Mouse (Mus musculus): ENCODE data around the gene Dnajc16. TPM values are rescaled to one million over a fixed set of nuclear protein-coding genes. Genes with fewer than 3 reads are reported as not detected.

The Dnajc16 gene
- polyA plus RNA-seq, 1 experiment from 2014 or later = 4.4 TPM

DNA sequence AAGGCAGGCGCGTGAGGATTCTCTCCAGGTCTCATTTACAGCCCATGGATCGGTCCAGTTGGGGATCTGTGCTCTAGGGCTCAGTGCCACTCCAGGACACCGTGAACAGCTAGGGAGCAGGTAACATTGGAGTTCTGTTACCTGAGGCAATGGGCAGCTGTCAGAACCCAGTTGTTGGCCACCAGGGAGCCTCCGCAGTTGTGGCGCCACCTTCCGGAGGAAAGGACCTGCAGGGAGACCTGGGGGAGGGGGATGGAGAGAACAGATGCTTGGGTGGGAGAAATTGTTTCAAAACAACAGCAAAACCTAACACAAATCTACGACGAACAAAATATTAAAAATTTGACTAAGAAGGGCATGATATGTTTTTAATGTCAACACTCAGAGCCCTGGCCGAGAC lies 31.4 kb upstream of the Dnajc16 start:
- no peak overlapping the region for H3K27ac ChIP-seq (ENCODE audit: low read length)
- H3K9ac ChIP-seq (ENCODE audit: low read length) = no peak overlapping the region
- no peak overlapping the region for H3K4me2 ChIP-seq (ENCODE audit: low read depth, low read length)
- peaks cover 3% of the 10 kb centered on the region; the same call in 1 of the 2 replicates for H3K4me1 ChIP-seq (ENCODE audit: control insufficient read depth, insufficient read depth, low read length)
- H3K27me3 ChIP-seq (ENCODE audit: control insufficient read depth, insufficient read depth, low read length) = no peaks in the 10 kb centered on the region
- no peaks in the 10 kb centered on the region for H3K9me3 ChIP-seq (replicated peaks; ENCODE audit: control insufficient read depth, low read length)
- no peaks in the 10 kb centered on the region for H3K36me3 ChIP-seq (ENCODE audit: control insufficient read depth, insufficient read depth)
- H3K4me3 ChIP-seq (ENCODE audit: low read length) = no peak overlapping the region
- WGBS = 73% methylated on average over 10 of the region's 10 CpGs
- no peak for ATAC-seq (replicated peaks; ENCODE audit: extremely low read depth, insufficient read depth, low FRiP score)

DNA sequence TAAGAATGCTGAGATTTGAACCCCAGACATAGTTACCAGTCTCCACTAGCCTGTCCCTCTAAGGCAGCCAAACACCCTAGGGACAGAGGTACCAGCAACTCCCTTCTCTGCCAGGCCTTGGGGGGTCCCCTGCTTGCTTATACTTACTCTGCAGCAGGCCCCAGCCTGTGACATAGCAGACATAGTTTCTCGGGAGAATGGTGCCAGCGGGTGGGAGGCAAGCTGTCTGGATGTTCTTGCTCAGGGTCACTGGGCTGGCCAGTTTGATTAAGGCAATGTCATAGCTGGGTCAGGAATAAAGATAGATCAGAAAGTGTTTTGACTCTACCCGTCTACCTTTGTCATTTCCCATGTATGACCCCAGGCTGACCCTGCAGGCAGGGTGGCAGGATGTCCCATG lies 30.4 kb upstream of the Dnajc16 start:
- H3K27me3 ChIP-seq (ENCODE audit: control insufficient read depth, insufficient read depth, low read length) = no peaks in the 10 kb centered on the region
- H3K4me2 ChIP-seq (ENCODE audit: low read depth, low read length) = no peak overlapping the region
- WGBS = 41% methylated on average over 3 of the region's 3 CpGs
- no peaks in the 10 kb centered on the region; the same call in 1 of the 2 replicates for H3K36me3 ChIP-seq (ENCODE audit: control insufficient read depth, insufficient read depth)
- H3K27ac ChIP-seq (ENCODE audit: low read length) = no peak overlapping the region
- no peak overlapping the region for H3K4me3 ChIP-seq (ENCODE audit: low read length)
- no peaks in the 10 kb centered on the region for H3K9me3 ChIP-seq (replicated peaks; ENCODE audit: control insufficient read depth, low read length)
- H3K4me1 ChIP-seq (ENCODE audit: control insufficient read depth, insufficient read depth, low read length) = peaks cover 3% of the 10 kb centered on the region; the same call in 1 of the 2 replicates
- no peak overlapping the region for H3K9ac ChIP-seq (ENCODE audit: low read length)
- 0 out of 2 replicates have a peak, but pooled peaks have one; percentile 37 for ATAC-seq (replicated peaks; ENCODE audit: extremely low read depth, insufficient read depth, low FRiP score)

DNA sequence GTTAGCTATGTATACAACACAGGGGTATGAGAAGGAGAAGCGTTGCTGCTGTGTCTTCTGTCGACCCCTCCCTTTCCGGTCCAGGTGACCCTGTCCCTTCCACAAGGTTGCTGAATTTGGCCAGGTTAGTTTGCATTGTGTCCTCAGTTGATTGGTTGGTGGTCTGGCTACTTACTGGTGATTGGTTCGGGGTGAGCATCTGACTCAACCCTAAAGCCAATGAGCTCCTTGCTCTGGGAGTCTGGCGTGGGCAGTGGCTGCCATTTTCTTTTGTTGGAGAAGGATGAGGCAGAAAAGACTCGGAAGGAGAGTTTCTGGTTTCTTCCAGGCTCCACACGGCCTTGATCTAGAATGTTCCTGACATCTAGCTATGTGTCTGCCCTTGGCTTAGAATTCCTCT lies 28.6 kb upstream of the Dnajc16 start:
- H3K27ac ChIP-seq (ENCODE audit: low read length) = no peak overlapping the region
- no peak for ATAC-seq (replicated peaks; ENCODE audit: extremely low read depth, insufficient read depth, low FRiP score)
- H3K4me3 ChIP-seq (ENCODE audit: low read length) = no peak overlapping the region
- H3K9me3 ChIP-seq (replicated peaks; ENCODE audit: control insufficient read depth, low read length) = no peaks in the 10 kb centered on the region
- no peak overlapping the region for H3K9ac ChIP-seq (ENCODE audit: low read length)
- H3K27me3 ChIP-seq (ENCODE audit: control insufficient read depth, insufficient read depth, low read length) = no peaks in the 10 kb centered on the region
- WGBS = 88% methylated on average over 7 of the region's 7 CpGs
- peaks cover 3% of the 10 kb centered on the region; the same call in 1 of the 2 replicates for H3K4me1 ChIP-seq (ENCODE audit: control insufficient read depth, insufficient read depth, low read length)
- no peak overlapping the region for H3K4me2 ChIP-seq (ENCODE audit: low read depth, low read length)
- peaks cover 4% of the 10 kb centered on the region; the same call in 1 of the 2 replicates for H3K36me3 ChIP-seq (ENCODE audit: control insufficient read depth, insufficient read depth)

GRCm38 (mm10) chr4:141818861-141819260 lies 28.1 kb upstream of the Dnajc16 start:
- H3K4me3 ChIP-seq (ENCODE audit: low read length) = no peak overlapping the region
- WGBS = 80% methylated on average over 13 of the region's 13 CpGs
- H3K36me3 ChIP-seq (ENCODE audit: control insufficient read depth, insufficient read depth) = peaks cover 5% of the 10 kb centered on the region; the same call in 1 of the 2 replicates
- H3K27ac ChIP-seq (ENCODE audit: low read length) = no peak overlapping the region
- no peaks in the 10 kb centered on the region for H3K9me3 ChIP-seq (replicated peaks; ENCODE audit: control insufficient read depth, low read length)
- no peak overlapping the region for H3K9ac ChIP-seq (ENCODE audit: low read length)
- no peaks in the 10 kb centered on the region for H3K27me3 ChIP-seq (ENCODE audit: control insufficient read depth, insufficient read depth, low read length)
- H3K4me2 ChIP-seq (ENCODE audit: low read depth, low read length) = no peak overlapping the region
- peaks cover 3% of the 10 kb centered on the region; the same call in 1 of the 2 replicates for H3K4me1 ChIP-seq (ENCODE audit: control insufficient read depth, insufficient read depth, low read length)
- no peak for ATAC-seq (replicated peaks; ENCODE audit: extremely low read depth, insufficient read depth, low FRiP score)

GRCm38 (mm10) chr4:141817706-141818105 lies 27.0 kb upstream of the Dnajc16 start:
- Histone ChIP-seq H3K36me3 (ENCODE audit: control insufficient read depth, insufficient read depth) (peaks cover 5% of the 10 kb centered on the region; the same call in 1 of the 2 replicates), H3K9me3 (replicated peaks; ENCODE audit: control insufficient read depth, low read length) (no peaks in the 10 kb centered on the region), H3K4me1 (ENCODE audit: control insufficient read depth, insufficient read depth, low read length) (peaks cover 3% of the 10 kb centered on the region; the same call in 1 of the 2 replicates), H3K9ac (ENCODE audit: low read length) (no peak overlapping the region), H3K4me3 (ENCODE audit: low read length) (no peak overlapping the region), H3K27ac (ENCODE audit: low read length) (no peak overlapping the region), H3K4me2 (ENCODE audit: low read depth, low read length) (no peak overlapping the region), H3K27me3 (ENCODE audit: control insufficient read depth, insufficient read depth, low read length) (no peaks in the 10 kb centered on the region)
- no peak for ATAC-seq (replicated peaks; ENCODE audit: extremely low read depth, insufficient read depth, low FRiP score)
- 78% methylated on average over 10 of the region's 10 CpGs for WGBS

DNA sequence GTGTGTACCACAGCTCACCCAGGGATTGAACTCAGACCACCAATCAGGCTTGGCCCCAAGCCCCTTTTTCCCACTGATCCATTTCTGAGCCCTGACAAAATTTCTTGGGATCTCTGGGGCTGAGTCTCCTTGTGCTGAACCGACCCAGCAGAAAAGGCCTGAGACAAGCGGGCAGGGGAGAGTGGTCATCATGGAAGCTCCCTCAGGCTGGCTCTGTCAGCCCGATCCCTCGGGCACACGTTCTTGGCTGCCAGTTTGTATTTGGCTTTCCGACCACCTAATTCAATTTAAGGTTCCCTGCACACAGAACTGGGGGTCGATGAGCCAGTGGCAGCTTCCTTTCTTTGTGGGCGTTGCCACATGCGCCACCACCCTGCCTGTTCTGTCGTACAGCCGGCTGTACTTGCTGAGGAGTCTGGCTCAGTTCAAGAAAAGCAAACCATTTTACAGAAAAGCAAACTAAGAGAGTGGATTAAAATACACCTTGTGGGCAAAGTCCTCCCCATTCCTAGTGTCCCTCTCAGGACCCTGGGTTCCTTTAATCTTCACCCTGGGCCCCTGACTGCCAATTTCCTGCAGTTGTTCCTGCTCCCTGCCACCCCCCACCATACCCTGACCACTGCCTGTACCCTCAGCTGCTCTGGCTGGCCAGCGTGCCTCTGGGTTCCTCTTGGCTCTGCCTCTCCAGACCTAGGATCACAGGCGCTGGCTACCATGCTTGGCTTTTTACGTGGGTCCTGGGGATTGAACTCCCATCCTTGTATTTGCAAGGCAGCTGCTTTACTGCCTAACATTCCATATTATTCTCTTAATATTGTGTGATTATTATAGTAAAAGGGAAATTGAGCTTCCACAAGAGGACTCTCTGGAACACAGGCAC lies 26.3 kb upstream of the Dnajc16 start:
- Histone ChIP-seq H3K9ac (ENCODE audit: low read length) (no peak overlapping the region), H3K9me3 (replicated peaks; ENCODE audit: control insufficient read depth, low read length) (no peaks in the 10 kb centered on the region), H3K27me3 (ENCODE audit: control insufficient read depth, insufficient read depth, low read length) (no peaks in the 10 kb centered on the region), H3K4me1 (ENCODE audit: control insufficient read depth, insufficient read depth, low read length) (peaks cover 3% of the 10 kb centered on the region; the same call in 1 of the 2 replicates), H3K36me3 (ENCODE audit: control insufficient read depth, insufficient read depth) (peaks cover 7% of the 10 kb centered on the region; the same call in 1 of the 2 replicates), H3K4me3 (ENCODE audit: low read length) (no peak overlapping the region), H3K27ac (ENCODE audit: low read length) (no peak overlapping the region), H3K4me2 (ENCODE audit: low read depth, low read length) (no peak overlapping the region)
- no peak for ATAC-seq (replicated peaks; ENCODE audit: extremely low read depth, insufficient read depth, low FRiP score)
- 76% methylated on average over 14 of the region's 14 CpGs for WGBS

DNA sequence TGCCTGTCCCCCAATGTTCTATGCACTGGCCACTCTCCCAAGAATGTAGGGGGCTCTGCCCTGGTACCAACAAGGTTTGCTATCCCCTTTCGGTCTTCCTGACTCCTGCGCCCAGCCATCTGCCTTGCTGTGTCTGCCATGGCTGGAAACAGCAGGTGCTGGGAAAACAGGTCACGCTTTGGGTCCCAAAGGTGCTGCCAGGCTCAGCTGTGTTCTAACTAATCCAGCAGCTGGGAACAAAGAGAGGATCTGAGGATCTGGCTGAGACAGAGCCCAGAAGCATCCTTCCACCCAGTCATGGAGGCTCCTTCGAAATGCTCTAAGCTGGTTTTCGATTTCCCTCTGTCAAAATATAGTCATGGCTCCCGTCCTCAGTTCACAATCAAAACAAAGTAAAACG lies 25.5 kb upstream of the Dnajc16 start:
- Histone ChIP-seq H3K4me2 (ENCODE audit: low read depth, low read length) (no peak overlapping the region), H3K36me3 (ENCODE audit: control insufficient read depth, insufficient read depth) (peaks cover 13% of the 10 kb centered on the region), H3K27ac (ENCODE audit: low read length) (no peak overlapping the region), H3K9me3 (replicated peaks; ENCODE audit: control insufficient read depth, low read length) (no peaks in the 10 kb centered on the region), H3K9ac (ENCODE audit: low read length) (no peak overlapping the region), H3K4me3 (ENCODE audit: low read length) (no peak overlapping the region), H3K27me3 (ENCODE audit: control insufficient read depth, insufficient read depth, low read length) (no peaks in the 10 kb centered on the region), H3K4me1 (ENCODE audit: control insufficient read depth, insufficient read depth, low read length) (peaks cover 3% of the 10 kb centered on the region; the same call in 1 of the 2 replicates)
- WGBS = 88% methylated on average over 7 of the region's 7 CpGs
- ATAC-seq (replicated peaks; ENCODE audit: extremely low read depth, insufficient read depth, low FRiP score) = no peak

- no peaks in the 10 kb centered on the region for H3K4me1 ChIP-seq (ENCODE audit: control insufficient read depth, insufficient read depth, low read length)
- H3K9ac ChIP-seq (ENCODE audit: low read length) = no peak overlapping the region
- H3K27me3 ChIP-seq (ENCODE audit: control insufficient read depth, insufficient read depth, low read length) = no peaks in the 10 kb centered on the region
- H3K9me3 ChIP-seq (replicated peaks; ENCODE audit: control insufficient read depth, low read length) = no peaks in the 10 kb centered on the region
- H3K36me3 ChIP-seq (ENCODE audit: control insufficient read depth, insufficient read depth) = peaks cover 33% of the 10 kb centered on the region
- H3K4me3 ChIP-seq (ENCODE audit: low read length) = no peak overlapping the region
- no peak for ATAC-seq (replicated peaks; ENCODE audit: extremely low read depth, insufficient read depth, low FRiP score)
- WGBS = 92% methylated on average over 7 of the region's 7 CpGs
- H3K4me2 ChIP-seq (ENCODE audit: low read depth, low read length) = no peak overlapping the region
- H3K27ac ChIP-seq (ENCODE audit: low read length) = no peak overlapping the region
Measured at GRCm38 (mm10) chr4:141811375-141811774, 20.6 kb upstream of the Dnajc16 start.

- ATAC-seq (replicated peaks; ENCODE audit: extremely low read depth, insufficient read depth, low FRiP score) = no peak
- Histone ChIP-seq H3K4me1 (ENCODE audit: control insufficient read depth, insufficient read depth, low read length) (no peaks in the 10 kb centered on the region), H3K4me2 (ENCODE audit: low read depth, low read length) (no peak overlapping the region), H3K27ac (ENCODE audit: low read length) (no peak overlapping the region), H3K4me3 (ENCODE audit: low read length) (no peak overlapping the region), H3K27me3 (ENCODE audit: control insufficient read depth, insufficient read depth, low read length) (no peaks in the 10 kb centered on the region), H3K9me3 (replicated peaks; ENCODE audit: control insufficient read depth, low read length) (no peaks in the 10 kb centered on the region), H3K36me3 (ENCODE audit: control insufficient read depth, insufficient read depth) (peaks cover 33% of the 10 kb centered on the region), H3K9ac (ENCODE audit: low read length) (no peak overlapping the region)
- WGBS = 96% methylated on average over 2 of the region's 2 CpGs
Measured at GRCm38 (mm10) chr4:141810975-141811374, 20.2 kb upstream of the Dnajc16 start.

All from heart, embryonic 16.5 days (tissue).